Mouse (Mus musculus) CD8-positive naive resting alpha-beta T cell, adult 2 months (primary cell): ENCODE measurements around the gene Rft1.

ENCODE experiments used
- DNase-seq, 2 experiments: peaks; one replicate each; pipeline ENCODE4 v3.0.0; 2022; ENCODE audit warnings: low read depth in 2 of 2, low spot score in 2 of 2

Gene Rft1

DNA sequence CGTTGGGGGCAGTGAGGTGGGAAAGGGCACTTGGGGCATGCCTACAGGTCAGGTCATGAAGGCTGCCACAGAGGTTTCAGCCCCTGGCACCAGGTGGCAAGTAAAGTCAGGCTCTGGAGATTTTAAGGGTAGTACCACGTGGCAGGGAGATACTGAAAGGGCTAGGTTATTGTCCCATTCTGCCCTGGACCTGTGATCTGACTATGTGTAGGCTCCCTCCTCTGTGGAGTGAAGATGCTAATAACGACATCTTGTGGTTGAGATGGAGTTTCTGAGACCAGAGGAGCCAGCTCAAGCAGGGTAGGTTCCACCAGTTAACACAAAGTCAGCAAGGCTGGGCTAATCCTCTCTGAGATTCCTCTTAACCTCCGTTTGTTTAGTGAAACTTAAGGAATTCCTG is 24.3 kb upstream of the Rft1 start:
- DNase-seq: no peak

- no peak for DNase-seq
These were observed 23.2 kb upstream of the Rft1 start for GRCm38 (mm10) chr14:30630811-30631576.

- no peak for DNase-seq
These were observed 22.3 kb upstream of the Rft1 start for GRCm38 (mm10) chr14:30631834-30632233.

DNA sequence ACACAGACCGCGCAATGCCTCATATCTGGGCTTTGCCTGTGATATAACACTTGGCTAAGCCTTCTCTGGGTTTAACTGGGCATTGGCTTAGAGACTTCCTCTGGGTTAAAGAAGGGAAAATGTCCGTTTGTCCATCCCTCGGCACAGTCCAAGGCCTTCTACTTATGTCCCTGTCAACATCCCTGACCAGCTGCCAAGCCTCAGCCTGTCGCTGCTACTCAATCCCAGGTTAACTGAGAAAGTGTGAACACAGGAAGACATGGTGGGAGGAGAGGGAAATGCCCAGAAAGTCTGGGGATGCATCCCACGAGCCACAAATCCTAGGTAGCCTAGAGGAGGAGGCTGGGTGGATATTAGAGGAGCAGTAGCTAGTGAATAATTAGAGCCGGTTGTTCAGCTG is 20.5 kb upstream of the Rft1 start:
- DNase-seq: no peak

DNA sequence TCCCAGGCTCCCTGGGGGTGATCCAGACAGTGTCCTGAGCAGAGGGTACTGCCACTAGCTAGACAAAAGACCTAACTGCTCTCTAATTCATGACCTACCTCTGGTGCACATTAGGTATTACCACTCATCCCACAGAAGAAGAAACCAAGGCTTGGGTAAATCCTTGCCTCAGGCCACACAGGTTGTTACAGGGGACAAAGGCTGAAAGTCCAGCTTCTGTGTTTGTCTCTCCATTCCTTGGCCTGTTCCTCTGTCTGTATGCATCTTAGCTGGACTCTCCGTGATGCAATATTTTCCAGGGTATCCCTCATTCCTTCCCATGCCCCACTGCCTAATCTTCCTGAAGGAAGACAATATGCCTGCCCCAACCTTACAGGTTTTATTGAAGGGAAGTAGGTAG is 19.7 kb upstream of the Rft1 start:
- no peak for DNase-seq

- no peak for DNase-seq
These were observed 18.8 kb upstream of the Rft1 start for GRCm38 (mm10) chr14:30635219-30635910.

DNA sequence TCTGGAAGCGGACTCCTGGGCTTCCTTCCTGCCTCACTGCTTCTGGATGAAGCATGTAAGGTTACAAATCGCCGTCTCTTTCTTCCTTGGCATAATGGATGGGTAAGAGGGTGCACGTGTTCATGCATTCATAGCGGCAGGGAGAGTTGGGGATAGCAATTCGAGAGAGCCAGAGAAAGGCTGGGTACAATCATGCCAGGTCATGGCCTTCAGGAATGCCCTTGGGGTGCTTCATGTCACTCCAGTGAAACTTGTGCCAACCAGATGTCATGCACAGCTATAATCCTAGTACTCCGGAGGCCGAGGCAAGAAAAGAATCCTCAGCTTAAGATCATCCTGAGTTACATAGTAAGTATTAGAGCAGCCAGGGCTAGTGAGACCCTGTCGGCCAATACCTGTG is 17.7 kb upstream of the Rft1 start:
- no peak for DNase-seq

DNA sequence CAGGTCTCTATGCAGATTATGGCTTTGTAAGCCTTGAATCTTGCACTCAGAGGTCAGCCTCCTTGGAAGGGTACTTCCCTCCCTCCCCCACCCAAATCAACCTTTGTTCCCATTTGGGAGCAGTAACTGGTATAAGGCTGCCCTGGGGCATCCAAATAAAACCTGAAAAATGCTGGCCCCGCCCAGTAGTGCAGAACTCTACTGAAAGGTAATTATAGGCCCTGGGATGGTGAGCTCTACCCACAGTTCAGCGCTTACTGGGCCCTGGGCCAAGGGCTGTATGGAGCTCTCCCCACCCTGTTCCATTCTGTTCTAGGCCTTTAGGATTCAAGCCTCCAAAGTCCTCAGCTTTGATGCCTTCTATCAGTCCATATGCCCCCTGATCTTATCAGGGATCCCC is 17.1 kb upstream of the Rft1 start:
- DNase-seq: no peak

DNA sequence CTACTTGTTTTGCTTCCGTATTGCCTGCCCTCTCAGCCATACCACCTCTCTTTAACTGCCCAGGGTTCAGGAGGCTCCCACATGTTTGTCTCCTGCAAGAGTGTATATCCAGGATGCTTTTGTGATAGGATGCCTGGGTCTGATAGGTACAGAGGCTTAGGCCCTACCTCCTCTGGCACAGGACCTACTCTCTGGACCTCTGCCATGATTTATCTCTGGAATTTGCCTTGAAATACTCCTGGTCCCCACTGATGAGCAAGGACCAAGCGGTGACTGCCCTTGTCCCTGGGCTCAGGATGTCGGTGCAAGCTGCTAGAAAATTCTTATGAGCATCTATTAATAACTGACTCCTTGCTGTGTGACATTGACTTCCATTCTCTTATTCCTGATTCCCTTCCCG is 16.2 kb upstream of the Rft1 start:
- no peak for DNase-seq

- DNase-seq: no peak
These were observed 15.5 kb upstream of the Rft1 start for GRCm38 (mm10) chr14:30638686-30639085.

- no peak for DNase-seq
These were observed 12.4 kb upstream of the Rft1 start for GRCm38 (mm10) chr14:30641748-30642147.

- DNase-seq: no peak
These were observed 10.1 kb upstream of the Rft1 start for GRCm38 (mm10) chr14:30644026-30644425.

DNA sequence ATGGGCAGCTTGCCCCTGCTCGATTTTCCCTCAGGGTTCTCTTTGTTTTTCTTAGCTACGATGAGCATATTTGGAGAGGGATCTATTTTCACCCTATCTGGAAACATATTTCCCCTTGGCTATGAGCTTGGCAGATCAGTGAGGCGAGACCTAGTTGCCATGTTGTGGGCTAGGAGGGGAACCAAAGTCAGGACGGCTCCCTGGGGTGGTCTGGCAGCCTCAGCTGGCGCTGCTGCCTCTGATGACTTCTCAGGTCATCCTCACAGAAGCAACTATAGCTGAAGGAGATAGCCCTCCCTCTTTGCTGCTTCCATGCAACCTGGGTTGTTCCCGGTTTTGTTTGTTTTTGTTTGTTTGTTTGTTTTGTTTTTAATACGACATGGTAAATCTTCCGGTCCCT is 9.1 kb upstream of the Rft1 start:
- DNase-seq: no peak

DNA sequence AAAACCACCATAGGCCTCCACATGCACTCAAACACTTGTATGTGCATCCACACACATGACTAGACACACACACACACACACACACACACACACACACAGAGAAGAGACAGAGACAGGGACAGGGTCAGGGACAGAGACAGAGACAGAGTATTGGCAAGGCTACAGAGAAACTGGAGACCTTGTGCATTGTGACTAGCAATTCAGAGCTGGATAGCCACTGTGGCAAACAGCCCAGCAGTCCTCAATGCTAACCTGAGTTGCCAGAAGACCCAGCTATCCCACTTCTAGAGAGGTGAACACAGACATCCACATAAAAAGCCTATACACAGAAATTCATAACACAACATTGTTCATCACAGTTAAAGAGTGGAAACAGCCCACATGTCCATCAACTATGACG is 7.7 kb upstream of the Rft1 start:
- DNase-seq: no peak

GRCm38 (mm10) chr14:30648478-30648877 is 5.7 kb upstream of the Rft1 start:
- no peak for DNase-seq

- DNase-seq: no peak
These were observed 4.4 kb upstream of the Rft1 start for GRCm38 (mm10) chr14:30649745-30650144.

- DNase-seq: no peak
These were observed 3.2 kb upstream of the Rft1 start for GRCm38 (mm10) chr14:30650969-30651368.

GRCm38 (mm10) chr14:30654691-30655228 is 600 bp downstream of the Rft1 start:
- no peak for DNase-seq

GRCm38 (mm10) chr14:30655531-30655930 is 1.4 kb downstream of the Rft1 start:
- DNase-seq: no peak

DNA sequence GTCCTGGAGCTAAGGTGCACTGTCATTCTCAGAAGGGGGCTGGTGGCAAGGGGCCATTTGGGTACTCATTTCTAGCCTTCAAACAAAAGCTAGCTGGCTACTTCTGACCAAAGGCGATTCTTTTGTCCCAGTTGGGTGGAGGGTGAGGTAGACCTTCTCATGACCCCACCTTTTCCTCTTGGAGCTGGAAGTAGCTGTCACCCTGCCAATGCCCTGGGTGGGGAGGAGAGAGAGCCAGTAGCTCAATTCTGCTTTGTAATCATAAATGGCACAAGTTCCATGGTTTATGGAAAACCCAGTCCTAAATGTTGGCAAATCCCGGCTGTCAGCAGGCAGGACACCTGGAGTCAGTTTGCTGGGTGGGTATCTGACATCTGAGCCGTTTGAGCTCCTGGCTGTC is 11.9 kb downstream of the Rft1 start:
- DNase-seq: no peak

DNA sequence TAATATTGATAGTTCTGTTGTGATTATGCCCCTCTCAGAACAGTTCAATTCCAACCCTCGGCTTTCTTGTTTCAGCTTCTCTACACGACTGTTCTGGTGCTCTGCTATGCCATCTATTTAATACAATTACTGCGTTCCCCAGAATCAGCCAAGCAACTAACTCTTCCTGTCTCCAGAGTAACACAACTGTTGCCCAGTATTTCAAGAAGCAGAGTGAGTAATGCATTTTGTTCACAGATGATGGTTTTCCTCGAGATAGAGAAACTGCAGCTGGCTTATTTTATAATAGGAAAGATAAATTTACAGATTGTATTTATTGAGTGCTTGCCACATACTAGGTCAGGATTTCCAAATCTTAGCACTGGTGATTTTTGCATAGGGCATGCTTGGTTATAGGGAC is 12.4 kb downstream of the Rft1 start:
- no peak for DNase-seq

- DNase-seq: no peak
These were observed 16.0 kb downstream of the Rft1 start for GRCm38 (mm10) chr14:30670161-30670560.
